Mouse (Mus musculus): ENCODE results near the gene Ehd4.

GRCm38 (mm10) chr2:120068555-120069465 lies 85.6 kb downstream of the Ehd4 start:
- TF ChIP-seq ZC3H11A (IDR thresholded peaks at IDR 0.05; ENCODE audit: borderline replicate concordance, low read depth, low read length) (peak; percentile 12; the same call in 1 of the 2 replicates), HCFC1 (IDR thresholded peaks at IDR 0.05; ENCODE audit: borderline replicate concordance, insufficient read depth, low read length) (no peak), CHD2 (IDR thresholded peaks at IDR 0.05; ENCODE audit: low read depth, low read length) (no peak), MAFK (IDR thresholded peaks at IDR 0.05; ENCODE audit: insufficient read depth, low read depth, low read length) (no peak), ZNF384 (IDR thresholded peaks at IDR 0.05; ENCODE audit: low read depth, low read length) (no peak)

Measured in ES-E14 (cell line).